Mouse (Mus musculus) CH12.LX (cell line): ENCODE data around the gene Anpep. TPM values are rescaled to one million over a fixed set of nuclear protein-coding genes. Genes with fewer than 3 reads are reported as not detected.

Experiments
- DNase-seq: peaks from one replicate; pipeline ENCODE4 v3.0.0-alpha.2; 2013; ENCODE audit errors: extremely low read depth
- H3K27ac ChIP-seq: 2 replicates; pipeline ENCODE4 v1.5.1; 2012; ENCODE audit warnings: low read depth, mild to moderate bottlenecking, control low read depth, moderate library complexity; ENCODE audit not compliant: insufficient read depth
- H3K27me3 ChIP-seq: replicated peaks from 2 replicates; pipeline ENCODE3; 2012; ENCODE audit warnings: inconsistent platforms
- H3K36me3 ChIP-seq, 2 experiments: replicated peaks in 1 of 2; 2 replicates each; pipeline versions ENCODE3 to v1.6.1; 2012; ENCODE audit warnings: inconsistent platforms in 1 of 2, low read length in 1 of 2, mild to moderate bottlenecking in 1 of 2, mixed read lengths in 1 of 2, moderate library complexity in 1 of 2; ENCODE audit not compliant: control insufficient read depth in 1 of 2, insufficient read depth in 1 of 2
- H3K4me1 ChIP-seq, 2 experiments: 2 replicates each; pipeline ENCODE4 v1.6.1; 2012; ENCODE audit warnings: inconsistent platforms in 1 of 2, moderate library complexity in 1 of 2; ENCODE audit not compliant: insufficient read depth in 2 of 2, control insufficient read depth in 1 of 2
- H3K4me2 ChIP-seq: 2 replicates; pipeline ENCODE4 v1.6.1; 2012; ENCODE audit warnings: low read depth, mild to moderate bottlenecking, control low read depth; ENCODE audit not compliant: poor library complexity, insufficient read depth, severe bottlenecking
- H3K4me3 ChIP-seq, 3 experiments: fragments of 150-350 bp in 1 of 3; sonication (generic) in 1 of 3; replicated peaks in 1 of 3; 2 replicates each; pipeline versions ENCODE3 to v1.5.1; 2011 to 2012; ENCODE audit warnings: low read depth in 2 of 3, low read length in 2 of 3, mild to moderate bottlenecking in 2 of 3, moderate library complexity in 2 of 3, control low read depth in 1 of 3, improper control_type of control experiment in 1 of 3, inconsistent platforms in 1 of 3, mixed read lengths in 1 of 3; ENCODE audit not compliant: poor library complexity in 1 of 3
- H3K79me2 ChIP-seq: replicated peaks from 2 replicates; pipeline ENCODE4 v1.6.1; 2012; ENCODE audit warnings: mild to moderate bottlenecking, moderate library complexity; ENCODE audit not compliant: control insufficient read depth, poor library complexity, insufficient read depth, severe bottlenecking; ENCODE audit errors: extremely low read depth
- H3K9ac ChIP-seq: 2 replicates; pipeline ENCODE4 v1.6.1; 2012; ENCODE audit warnings: low read depth, mild to moderate bottlenecking, control low read depth, moderate library complexity; ENCODE audit not compliant: insufficient read depth
- H3K9me3 ChIP-seq: replicated peaks from 2 replicates; pipeline ENCODE3; 2012; ENCODE audit warnings: low read length, inconsistent platforms, mixed read lengths
- BHLHE40 ChIP-seq: IDR thresholded peaks from 2 replicates; pipeline ENCODE4 v1.6.1; 2011; ENCODE audit warnings: mild to moderate bottlenecking, low read depth, low read length, improper control_type of control experiment
- CHD1 ChIP-seq: IDR thresholded peaks from 2 replicates; pipeline ENCODE4 v1.6.1; 2012; ENCODE audit warnings: low read depth, low read length, improper control_type of control experiment, inconsistent platforms
- CHD2 ChIP-seq: IDR thresholded peaks from 2 replicates; pipeline ENCODE4 v1.6.1; 2011; ENCODE audit warnings: low read length, improper control_type of control experiment
- CTCF ChIP-seq, 2 experiments: IDR thresholded peaks in 1 of 2; conservative IDR thresholded peaks in 1 of 2; 2 replicates each; pipeline ENCODE4 v1.5.1; 2011 to 2012; ENCODE audit warnings: low read depth in 2 of 2, low read length in 2 of 2, improper control_type of control experiment in 1 of 2, inconsistent platforms in 1 of 2, mild to moderate bottlenecking in 1 of 2, moderate library complexity in 1 of 2
- E2F4 ChIP-seq: IDR thresholded peaks from 2 replicates; pipeline ENCODE4 v1.6.1; 2011; ENCODE audit warnings: low read depth, low read length, improper control_type of control experiment; ENCODE audit not compliant: insufficient replicate concordance
- ETS1 ChIP-seq: conservative IDR thresholded peaks from 2 replicates; pipeline ENCODE4 v1.6.1; 2012; ENCODE audit warnings: low read depth, mild to moderate bottlenecking, inconsistent platforms, low read length, improper control_type of control experiment, moderate library complexity
- GABPA ChIP-seq: IDR thresholded peaks from 2 replicates; pipeline ENCODE4 v1.6.1; 2012; ENCODE audit warnings: low read depth, low read length, improper control_type of control experiment, inconsistent platforms; ENCODE audit not compliant: insufficient replicate concordance
- JUN ChIP-seq: IDR thresholded peaks from 2 replicates; pipeline ENCODE4 v1.6.1; 2011; ENCODE audit warnings: low read depth, mild to moderate bottlenecking, low read length, improper control_type of control experiment, moderate library complexity; ENCODE audit not compliant: insufficient read depth
- JUND ChIP-seq: conservative IDR thresholded peaks from 2 replicates; pipeline ENCODE4 v1.6.1; 2011; ENCODE audit warnings: low read depth, low read length, improper control_type of control experiment
- KAT2A ChIP-seq: IDR thresholded peaks from 2 replicates; pipeline ENCODE4 v1.6.1; 2012; ENCODE audit warnings: low read length, improper control_type of control experiment, inconsistent platforms; ENCODE audit not compliant: insufficient replicate concordance
- MAX ChIP-seq: IDR thresholded peaks from 2 replicates; pipeline ENCODE4 v1.6.1; 2011; ENCODE audit warnings: low read length, improper control_type of control experiment
- MXI1 ChIP-seq: IDR thresholded peaks from 2 replicates; pipeline ENCODE4 v1.6.1; 2011; ENCODE audit warnings: mild to moderate bottlenecking, low read depth, low read length, improper control_type of control experiment
- NELFE ChIP-seq: IDR thresholded peaks from 2 replicates; pipeline ENCODE4 v1.6.1; 2011; ENCODE audit warnings: low read depth, low read length, improper control_type of control experiment
- NRF1 ChIP-seq: IDR thresholded peaks from 2 replicates; pipeline ENCODE4 v1.6.1; 2014; ENCODE audit warnings: low read depth, mild to moderate bottlenecking, inconsistent platforms, low read length, improper control_type of control experiment, moderate library complexity
- SIN3A ChIP-seq: IDR thresholded peaks from 2 replicates; pipeline ENCODE4 v1.6.1; 2012; ENCODE audit warnings: low read length, improper control_type of control experiment, inconsistent platforms
- SMC3 ChIP-seq: IDR thresholded peaks from 2 replicates; pipeline ENCODE4 v1.6.1; 2011; ENCODE audit warnings: low read depth, low read length, improper control_type of control experiment
- TCF12 ChIP-seq: IDR thresholded peaks from 2 replicates; pipeline ENCODE4 v1.6.1; 2014; ENCODE audit warnings: low read depth, mild to moderate bottlenecking, inconsistent platforms, low read length, improper control_type of control experiment
- UBTF ChIP-seq: IDR thresholded peaks from 2 replicates; pipeline ENCODE4 v1.6.1; 2012; ENCODE audit warnings: low read depth, mild to moderate bottlenecking, inconsistent platforms, low read length, improper control_type of control experiment, moderate library complexity
- USF1 ChIP-seq: IDR thresholded peaks from 2 replicates; pipeline ENCODE4 v1.6.1; 2014; ENCODE audit warnings: low read depth, mild to moderate bottlenecking, inconsistent platforms, low read length, improper control_type of control experiment
- ZMIZ1 ChIP-seq: IDR thresholded peaks from 2 replicates; pipeline ENCODE4 v1.6.1; 2012; ENCODE audit warnings: low read depth, mild to moderate bottlenecking, inconsistent platforms, low read length, improper control_type of control experiment
- ZNF384 ChIP-seq: IDR thresholded peaks from 2 replicates; pipeline ENCODE4 v1.6.1; 2012; ENCODE audit warnings: low read depth, low read length, improper control_type of control experiment, inconsistent platforms
- dilution Hi-C: fragments of 300-500 bp; cut with MboI; formaldehyde crosslinking; loops from 2 replicates; pipeline ENCODE4 v1.14.3; 2020; ENCODE audit warnings: low sequenced_read_pairs; ENCODE audit not compliant: extremely low pct_unique_long_range_greater_than_20kb, extremely low pct_ligation_motif_present
- in situ Hi-C: fragments of 300-500 bp; cut with MboI; formaldehyde crosslinking; loops from 3 replicates; pipeline ENCODE4 v1.14.3; 2019; ENCODE audit warnings: low sequenced_read_pairs, low pct_ligation_motif_present, low pct_unique_long_range_greater_than_20kb, mixed read lengths
- polyA plus RNA-seq: library from polyadenylated mRNA; unstranded; fragments of >175 nt; gene quantifications from 2 replicates; pipeline ENCODE4 v1.2.1, GENCODE M21; 2012; ENCODE audit warnings: low read depth; ENCODE audit not compliant: insufficient read length
- total RNA-seq, 2 experiments: library from RNA; depleted of rRNA; stranded (reverse); fragments of 300-350 nt in 1 of 2; fragments of >200 nt in 1 of 2; gene quantifications; 2 replicates each; pipeline ENCODE4 v1.2.3; 2012 to 2014

The Anpep gene
- total and polyA plus RNA-seq, 3 experiments = 0.25 to 0.60 TPM; not detected in 1

DNA sequence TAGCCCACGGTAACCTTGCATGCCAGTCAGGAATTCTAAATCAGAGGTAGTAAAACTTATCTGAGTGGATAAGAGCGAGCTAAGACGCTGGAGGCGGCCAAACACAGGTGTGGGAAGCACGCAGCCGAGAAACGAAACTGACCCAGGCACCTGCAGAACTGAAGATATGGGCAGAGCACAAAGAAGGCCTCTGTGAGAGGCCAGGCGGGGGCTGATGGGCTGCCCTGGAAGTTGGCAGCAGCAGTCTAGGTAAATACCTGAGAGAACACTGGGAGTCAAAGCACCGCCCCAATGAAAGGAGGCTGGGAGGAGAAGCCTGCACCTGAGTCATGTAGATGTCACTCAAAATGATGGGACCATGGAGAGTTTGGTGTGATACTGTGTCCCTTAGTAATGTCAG is 27.7 kb upstream of the Anpep start:
- no peaks in the 10 kb centered on the region for H3K27me3 ChIP-seq
- no peaks in the 10 kb centered on the region for H3K79me2 ChIP-seq
- no peak overlapping the region for H3K9ac ChIP-seq
- TF ChIP-seq SMC3 (no peak), TCF12 (no peak), ETS1 (no peak), CTCF (conservative IDR thresholded peaks at IDR 0.05 in 1 of 2, IDR thresholded peaks at IDR 0.05 in 1 of 2; ENCODE audit: low read depth in 2 of 2, low read length in 2 of 2) (no peak), CHD2 (no peak), NRF1 (no peak), ZNF384 (no peak), E2F4 (no peak), BHLHE40 (no peak), KAT2A (no peak), MXI1 (no peak), MAX (no peak), UBTF (no peak), JUN (no peak), NELFE (no peak), JUND (no peak), SIN3A (no peak)
- no peak for DNase-seq
- no peak overlapping the region for H3K4me3 ChIP-seq
- dilution Hi-C loops (no loop called here), in situ Hi-C loops (no loop called here)
- H3K4me2 ChIP-seq = no peak overlapping the region
- H3K9me3 ChIP-seq = no peaks in the 10 kb centered on the region
- H3K4me1 ChIP-seq = no peaks in the 10 kb centered on the region
- H3K27ac ChIP-seq = no peak overlapping the region
- H3K36me3 ChIP-seq = peaks cover 34 to 83% of the 10 kb centered on the region in 2 experiments

GRCm38 (mm10) chr7:79883613-79884334 is 22.9 kb upstream of the Anpep start:
- no peak overlapping the region for H3K4me3 ChIP-seq
- no peak overlapping the region for H3K27ac ChIP-seq
- in situ Hi-C loops (no loop called here), dilution Hi-C loops (no loop called here)
- no peaks in the 10 kb centered on the region for H3K79me2 ChIP-seq
- H3K9me3 ChIP-seq = no peaks in the 10 kb centered on the region
- no peaks in the 10 kb centered on the region for H3K27me3 ChIP-seq
- no peak overlapping the region for H3K4me2 ChIP-seq
- peaks cover 43 to 88% of the 10 kb centered on the region in 2 experiments for H3K36me3 ChIP-seq
- no peak for TF ChIP-seq GABPA
- TF ChIP-seq NELFE = no peak
- no peak for TF ChIP-seq CHD1
- no peak for TF ChIP-seq ZMIZ1
- TF ChIP-seq MAX = no peak
- TF ChIP-seq USF1 = no peak
- TF ChIP-seq JUND = no peak
- DNase-seq = no peak
- peaks cover 0 to 5% of the 10 kb centered on the region in 2 experiments; a peak in 1 of 4 replicates for H3K4me1 ChIP-seq
- no peak overlapping the region for H3K9ac ChIP-seq
